Mouse (Mus musculus) erythroblast, embryonic 14.5 days (primary cell): ENCODE data around the gene Tiprl.

Experiments used
- GATA1 ChIP-seq: IDR thresholded peaks from 2 replicates; pipeline ENCODE4 v1.6.1; 2012; ENCODE audit warnings: low read length, inconsistent platforms, mixed read lengths
- TAL1 ChIP-seq: IDR thresholded peaks from 3 replicates; pipeline ENCODE4 v1.6.1; 2012; ENCODE audit warnings: low read length, inconsistent platforms, mixed read lengths

DNA sequence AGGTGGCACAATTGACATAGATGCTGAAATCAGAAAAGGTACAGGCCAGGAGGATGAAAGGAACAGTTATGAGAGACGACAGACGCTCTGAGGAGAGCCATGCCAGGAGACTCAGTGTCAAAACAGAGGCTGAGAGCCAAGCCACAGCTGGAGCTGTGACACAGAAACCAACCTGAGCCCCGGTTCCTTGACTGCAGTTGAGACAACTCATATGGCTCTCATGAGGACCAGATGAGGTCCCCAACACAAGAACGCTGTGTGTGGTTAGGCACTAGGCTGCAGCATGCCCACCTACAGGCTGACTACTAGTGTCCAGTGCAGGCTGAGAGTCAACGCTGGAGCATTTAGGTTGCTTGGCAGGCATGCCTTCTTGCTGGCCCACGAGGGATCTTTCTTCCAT, 58.7 kb downstream of the Tiprl start:
- TF ChIP-seq GATA1 (no peak), TAL1 (no peak)
